Mouse (Mus musculus): Measurements from ENCODE around the gene Coro2b. TPM values are rescaled to one million over a fixed set of nuclear protein-coding genes. Genes with fewer than 3 reads are reported as not detected.

Coro2b gene
- total and polyA plus RNA-seq, 3 experiments = 13.1 to 15.3 (median 14.3) TPM

DNA sequence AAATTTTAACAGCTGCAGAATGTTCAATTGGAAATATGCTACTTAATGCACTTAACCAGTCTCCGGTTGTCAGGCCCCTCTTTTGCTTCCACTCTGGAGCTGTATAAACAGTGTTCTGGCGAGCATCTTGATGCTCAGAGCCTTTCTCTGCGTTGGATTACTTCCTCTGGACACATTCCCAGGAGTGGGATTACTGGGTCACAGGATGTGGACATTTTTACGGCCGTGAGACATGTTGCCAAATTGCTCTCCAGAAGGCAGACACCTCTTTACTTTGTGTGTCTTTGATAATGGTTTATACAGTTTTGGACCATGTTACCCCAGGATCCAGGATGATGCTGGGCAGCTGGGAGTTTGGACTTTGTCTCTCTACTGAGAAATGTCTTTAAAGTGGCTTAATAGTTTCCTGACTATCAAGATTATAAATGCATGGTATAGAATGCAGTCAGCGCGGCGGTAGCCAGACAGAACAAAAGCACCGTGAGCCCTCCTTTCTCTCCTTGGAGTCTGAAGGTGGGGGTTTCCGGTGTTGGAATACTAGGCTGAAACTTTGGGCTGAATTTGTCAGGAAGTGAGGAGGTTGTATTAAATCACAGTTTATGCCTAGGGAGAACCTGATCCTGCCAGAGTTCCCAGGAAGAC, 23.2 kb downstream of the Coro2b start:
- DNase-seq = no peak

DNA sequence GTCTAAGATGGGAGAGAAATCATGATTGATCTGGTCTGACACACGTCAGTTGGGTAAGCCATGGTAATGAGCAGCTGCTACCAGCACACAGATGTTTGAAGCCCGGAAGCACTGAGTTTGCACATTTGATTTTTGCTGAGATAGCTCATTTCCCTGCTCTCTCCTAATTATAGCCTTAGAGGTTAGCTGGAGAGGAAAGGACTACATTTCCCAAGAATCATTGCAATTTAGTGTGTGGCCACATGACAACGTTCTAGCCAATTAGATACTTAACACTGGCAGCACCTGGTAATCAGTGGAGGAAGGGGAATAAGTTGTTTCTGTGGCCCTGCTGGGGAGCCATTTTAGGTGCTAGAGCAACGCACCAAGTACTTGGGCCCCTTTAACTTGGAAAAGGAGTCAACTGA, 26.3 kb downstream of the Coro2b start:
- peak; percentile 24 for DNase-seq

DNA sequence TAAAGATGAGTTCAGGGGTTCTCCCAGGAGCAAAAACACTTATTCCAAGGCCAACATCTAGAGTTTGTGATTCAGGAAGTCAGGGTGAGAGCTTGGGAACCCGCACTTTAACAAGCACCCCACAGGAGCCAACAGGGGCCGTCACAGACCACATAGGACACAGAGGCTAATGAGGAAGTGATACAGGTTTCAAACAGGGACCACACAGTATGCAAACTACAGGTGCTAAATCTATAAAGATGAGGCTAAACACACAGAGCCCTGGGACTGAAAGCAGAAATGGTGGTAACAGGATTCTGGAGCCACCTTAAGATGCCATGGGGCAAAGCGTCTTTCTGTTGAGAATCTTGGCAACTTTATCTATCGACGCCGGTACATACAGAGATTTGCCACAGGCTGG, 27.2 kb downstream of the Coro2b start:
- no peak for DNase-seq

DNA sequence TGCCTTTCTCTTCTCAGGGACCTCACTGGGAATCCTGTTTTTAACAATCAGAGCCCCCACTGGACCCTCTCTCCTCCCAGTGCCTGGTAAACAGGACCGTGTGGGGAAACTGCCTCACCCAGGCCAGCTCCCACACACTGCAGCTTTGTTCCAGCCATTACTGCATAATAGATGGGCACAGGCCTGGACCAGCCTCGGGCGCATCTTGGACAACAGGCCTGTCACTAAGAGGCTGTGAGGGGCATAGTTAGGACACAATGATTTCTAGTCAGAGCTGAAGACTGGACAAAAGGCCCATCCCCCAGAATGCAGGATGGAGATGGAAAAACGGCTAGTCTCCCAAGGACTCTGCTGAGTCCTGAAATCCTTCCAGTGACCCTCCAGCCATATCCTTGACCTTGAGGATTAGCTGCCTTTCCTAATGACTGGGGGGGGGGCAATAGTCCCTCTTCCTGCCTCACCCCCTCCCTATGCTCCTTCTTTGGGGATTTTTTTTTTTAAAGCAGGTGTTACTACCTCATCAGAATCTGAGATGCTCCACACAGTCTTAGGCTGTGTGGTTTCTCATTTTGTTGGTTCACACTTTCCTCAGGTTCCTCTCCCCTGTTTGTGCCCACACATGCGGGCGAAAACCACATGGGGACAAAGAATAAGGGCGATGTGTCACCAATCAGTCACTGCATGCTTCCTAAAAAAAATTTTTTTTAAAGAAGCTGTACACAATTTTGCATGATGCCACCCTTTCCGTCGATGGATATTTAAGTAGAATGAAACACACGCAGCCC, 27.9 kb downstream of the Coro2b start:
- DNase-seq = no peak

DNA sequence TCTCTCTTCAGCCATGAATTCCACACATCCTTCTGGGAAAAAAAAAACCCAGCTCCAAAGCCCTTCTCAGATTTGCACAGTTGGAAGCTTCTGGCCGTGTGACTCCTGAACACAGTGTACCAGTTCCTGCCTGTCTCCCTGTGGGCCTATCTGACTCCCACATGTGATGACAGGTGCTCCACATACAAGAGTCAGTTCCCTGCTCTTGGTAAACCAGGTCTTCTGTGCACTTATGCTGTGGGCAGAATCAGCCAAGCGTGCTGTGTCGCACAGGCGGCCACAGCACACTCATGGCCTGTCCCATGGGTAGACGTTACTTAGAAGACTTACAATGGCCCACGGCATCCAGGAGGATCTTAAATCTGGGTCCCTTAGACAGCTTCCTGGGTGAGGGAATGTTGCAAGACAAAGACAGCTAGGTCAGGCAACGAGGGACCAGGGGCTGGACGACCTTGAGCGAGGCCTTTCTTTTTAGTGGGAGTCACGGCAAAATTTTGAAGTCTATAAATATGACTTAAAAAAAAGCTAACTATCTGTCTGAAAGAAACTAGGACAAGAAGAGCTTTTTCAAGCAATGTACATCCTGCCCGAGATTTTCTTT, 30.3 kb downstream of the Coro2b start:
- peak; percentile 28 for DNase-seq

DNA sequence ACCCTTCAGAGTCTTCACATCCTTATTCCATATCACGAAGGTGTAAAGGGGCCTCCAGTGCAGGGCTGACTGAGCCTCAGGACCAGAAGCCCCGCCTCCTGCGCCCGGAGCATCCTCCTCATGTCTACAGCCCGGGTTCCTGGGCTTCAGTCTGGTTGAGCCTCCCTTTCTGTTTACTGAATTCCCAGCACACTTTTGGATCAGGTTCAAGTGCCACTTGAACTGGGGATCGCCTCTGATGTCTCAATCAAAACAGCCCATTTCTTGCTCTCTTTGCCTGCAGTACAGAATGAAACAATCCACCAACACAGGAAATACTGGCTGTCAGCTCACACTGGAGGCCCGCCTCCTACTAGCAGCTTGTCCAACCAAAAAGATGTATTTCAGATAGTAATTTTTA, 32.7 kb downstream of the Coro2b start:
- no peak for DNase-seq

DNA sequence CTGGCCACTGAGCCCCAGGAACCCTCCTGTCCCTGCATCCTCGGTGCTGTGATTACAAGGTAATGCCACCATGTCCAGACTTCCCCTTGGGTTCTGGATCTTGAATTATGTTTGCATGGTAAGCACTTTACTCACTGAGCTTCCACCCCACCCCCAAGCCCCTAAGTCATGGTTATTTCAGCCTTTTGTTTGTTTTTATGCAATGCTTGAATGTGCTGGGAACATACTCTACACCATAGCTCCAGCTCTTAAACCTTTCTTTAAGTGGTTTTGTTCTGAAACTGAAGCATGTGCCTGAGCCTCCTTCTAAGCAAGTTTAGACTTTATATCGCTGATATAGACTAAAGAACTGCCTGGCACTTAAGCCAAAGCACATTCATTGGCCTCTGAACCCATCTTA, 34.5 kb downstream of the Coro2b start:
- DNase-seq = no peak

DNA sequence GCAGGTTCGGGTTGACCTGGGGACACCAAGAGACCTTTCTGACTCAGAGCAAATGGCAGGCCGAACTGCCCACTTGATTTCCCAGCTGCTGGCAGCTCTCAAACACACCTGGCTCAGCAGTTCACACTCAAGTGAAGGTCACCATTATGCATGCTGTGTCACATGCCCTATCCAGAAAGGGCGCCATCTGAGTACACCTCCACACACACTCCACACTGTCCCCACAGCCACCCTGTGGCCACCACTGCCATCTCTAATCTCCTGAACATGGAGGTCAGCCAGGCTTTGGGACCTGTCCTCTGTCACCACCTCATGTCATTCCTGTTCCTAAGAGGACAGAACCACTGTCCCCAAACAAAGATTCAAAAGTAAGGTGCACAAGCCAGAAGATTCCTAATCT, 35.3 kb downstream of the Coro2b start:
- DNase-seq = no peak

DNA sequence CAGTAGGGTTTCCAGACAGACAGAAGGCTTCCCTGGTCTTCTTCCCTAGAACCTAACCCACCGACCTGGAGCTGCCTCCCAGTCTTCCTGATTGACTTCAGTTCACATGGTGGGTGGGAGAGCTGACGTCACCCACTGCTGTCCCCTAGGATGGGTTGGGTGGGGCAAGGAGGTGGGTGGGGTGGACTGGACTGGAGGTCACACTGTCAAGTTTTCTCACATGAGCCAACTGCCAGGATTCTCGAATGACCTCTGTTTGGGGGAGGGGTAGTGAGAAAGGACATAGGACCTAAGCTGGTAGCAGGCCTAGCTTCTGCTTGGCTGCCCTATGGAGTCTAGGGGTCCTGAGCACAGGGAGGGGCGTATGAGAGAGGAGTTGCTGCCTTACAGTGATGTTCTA, 36.8 kb downstream of the Coro2b start:
- DNase-seq = no peak

DNA sequence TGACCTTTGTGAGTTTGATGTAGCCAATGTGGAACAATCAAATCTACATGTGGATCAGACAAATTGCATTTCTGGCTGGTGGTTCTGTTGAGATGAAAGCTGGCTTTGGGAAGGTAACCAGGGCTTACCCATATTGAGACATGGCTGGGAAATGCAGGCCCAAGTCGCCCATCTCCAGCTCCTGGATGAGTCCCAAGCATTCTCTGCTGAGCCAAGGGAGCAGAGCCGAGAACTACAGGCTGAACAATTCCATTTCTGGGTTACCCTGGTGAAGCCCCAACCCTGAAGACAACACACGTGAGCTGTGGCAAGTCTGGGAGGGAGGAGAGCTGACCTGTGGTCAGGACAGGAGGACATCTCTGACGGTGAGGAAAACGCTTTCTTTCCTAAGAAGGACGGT, 37.9 kb downstream of the Coro2b start:
- DNase-seq = no peak

DNA sequence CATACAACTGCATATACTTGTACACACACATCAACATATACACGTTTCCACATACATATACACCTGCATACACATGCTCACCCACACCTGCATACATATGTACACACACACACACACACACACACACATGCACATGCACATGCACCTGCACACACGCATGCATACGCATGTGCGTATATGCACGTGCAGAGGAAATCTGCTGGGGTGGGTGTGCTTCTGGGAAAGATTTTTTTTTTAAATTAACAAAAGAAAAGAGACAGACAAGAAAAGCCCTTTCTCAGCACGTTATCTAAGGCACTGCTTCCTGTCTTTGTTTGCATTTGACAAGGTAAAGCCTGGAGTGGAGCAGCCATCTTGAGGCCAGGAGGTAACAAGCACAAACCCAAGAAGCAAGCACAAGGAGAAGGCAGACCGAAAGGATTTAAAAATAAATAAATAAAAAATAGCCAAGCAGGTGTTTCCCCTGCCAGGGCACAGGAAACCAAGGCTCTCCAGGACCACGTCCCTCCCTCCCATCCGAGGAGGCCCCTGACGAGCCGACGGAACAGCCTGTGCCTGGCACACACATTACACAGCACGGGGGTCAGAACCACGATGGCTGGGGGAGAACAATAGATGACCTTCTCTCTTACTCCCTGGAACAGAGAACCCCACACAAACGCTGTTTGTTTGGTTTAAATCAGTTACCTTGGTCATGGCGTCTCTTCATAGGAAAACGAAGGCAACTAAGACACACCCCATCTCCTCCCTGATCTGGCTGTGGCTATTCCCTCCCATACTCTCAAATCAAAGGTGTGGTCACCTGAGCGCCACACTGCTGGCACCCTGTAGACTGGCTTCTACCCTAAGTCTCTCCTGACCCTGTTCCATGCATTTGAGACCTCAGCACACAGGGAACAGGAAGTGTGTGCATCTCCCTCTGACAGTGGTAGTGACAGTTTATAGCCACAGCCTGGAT, 39.4 kb downstream of the Coro2b start:
- DNase-seq = no peak

DNA sequence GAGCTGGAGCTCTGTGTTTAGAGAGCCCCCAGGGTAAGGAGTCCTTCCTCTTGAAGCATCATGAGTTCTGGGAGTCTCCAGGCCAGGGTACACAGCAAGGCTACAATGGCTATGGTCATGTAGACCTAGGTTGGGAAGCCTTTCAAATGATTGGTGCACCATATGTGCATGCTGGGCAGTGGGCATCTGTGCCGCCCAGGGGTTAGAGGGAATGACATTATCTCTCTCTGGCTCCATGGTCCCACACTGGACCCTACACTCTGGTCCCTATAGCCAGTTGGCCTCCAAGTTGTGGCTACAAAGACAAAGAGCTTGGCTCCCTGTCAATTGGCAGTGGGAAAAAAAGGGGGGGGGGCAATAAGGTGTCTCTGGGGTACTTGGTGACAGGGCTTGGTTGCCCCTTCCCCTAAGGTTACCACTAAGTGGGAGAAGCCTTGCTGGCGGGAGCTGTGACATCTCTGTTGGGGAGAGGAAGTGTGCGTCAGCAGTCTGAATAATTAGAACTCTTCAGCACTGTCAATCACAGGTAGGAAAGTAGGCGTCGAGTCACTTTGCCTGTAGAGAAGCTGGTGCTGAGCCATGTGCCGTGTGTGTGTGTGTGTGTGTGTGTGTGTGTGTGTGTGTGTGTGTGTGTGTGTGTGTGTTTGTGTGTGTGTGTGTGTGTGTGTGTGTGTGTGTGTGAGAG, 44.4 kb downstream of the Coro2b start:
- no peak for DNase-seq

DNA sequence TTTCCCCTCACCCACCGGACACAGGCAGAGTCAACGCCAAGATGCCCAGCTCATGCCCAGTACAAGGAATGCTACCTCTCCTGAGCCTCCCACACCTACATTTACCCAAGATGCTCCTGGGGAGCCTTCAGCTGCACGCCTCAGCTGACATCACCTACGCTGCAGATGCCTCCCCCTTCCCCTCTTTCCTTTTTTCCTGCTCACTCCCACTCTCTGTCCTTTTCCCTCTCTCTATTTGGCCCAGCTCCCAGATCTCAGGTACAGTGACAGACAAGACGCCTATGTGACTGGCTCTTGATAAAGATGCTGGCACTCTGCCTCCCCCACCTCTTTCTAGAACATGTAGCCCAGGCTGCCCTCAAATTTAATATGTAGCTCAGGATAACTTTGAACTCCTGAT, 45.2 kb downstream of the Coro2b start:
- no peak for DNase-seq

DNA sequence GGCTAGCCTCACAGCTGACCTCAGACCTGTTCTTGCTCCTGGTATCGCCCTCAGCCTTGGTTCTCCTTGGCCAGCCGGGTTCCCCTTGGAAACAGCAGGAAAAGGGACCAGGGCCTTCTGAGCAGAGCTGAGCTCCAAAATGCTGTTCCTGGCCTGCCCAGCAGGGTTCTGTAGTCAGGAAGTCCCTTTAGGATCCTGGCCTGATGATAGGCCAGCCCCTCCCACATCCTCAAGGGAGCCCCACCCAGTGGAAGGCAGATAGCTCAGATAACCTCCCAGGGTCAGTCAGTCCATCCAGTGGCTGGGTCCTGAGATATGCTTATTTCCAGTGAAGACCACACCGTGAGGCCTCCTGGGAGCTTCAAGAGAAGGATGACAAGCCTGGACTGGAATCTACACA, 45.7 kb downstream of the Coro2b start:
- peak; percentile 52 for DNase-seq

DNA sequence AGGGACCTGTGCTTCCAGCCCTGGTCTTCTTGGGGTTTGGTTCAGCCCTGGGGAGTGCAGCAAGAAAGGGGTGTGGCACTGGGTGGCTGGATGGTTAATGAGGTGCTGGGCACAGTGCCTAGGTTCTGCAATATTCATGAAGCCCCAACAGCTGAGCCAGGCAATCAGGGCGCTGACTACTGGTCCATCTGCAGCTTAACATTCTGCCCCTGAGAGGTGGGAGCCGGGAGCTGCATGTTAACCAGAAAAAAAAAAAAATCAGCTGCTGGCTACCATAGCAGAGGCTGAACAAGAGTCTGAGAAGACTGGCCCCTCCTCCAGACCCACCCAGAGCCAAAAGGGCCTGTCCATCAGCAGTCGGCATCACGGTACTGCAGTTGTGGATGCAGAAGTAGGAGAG, 52.7 kb downstream of the Coro2b start:
- peak; percentile 23 for DNase-seq

DNA sequence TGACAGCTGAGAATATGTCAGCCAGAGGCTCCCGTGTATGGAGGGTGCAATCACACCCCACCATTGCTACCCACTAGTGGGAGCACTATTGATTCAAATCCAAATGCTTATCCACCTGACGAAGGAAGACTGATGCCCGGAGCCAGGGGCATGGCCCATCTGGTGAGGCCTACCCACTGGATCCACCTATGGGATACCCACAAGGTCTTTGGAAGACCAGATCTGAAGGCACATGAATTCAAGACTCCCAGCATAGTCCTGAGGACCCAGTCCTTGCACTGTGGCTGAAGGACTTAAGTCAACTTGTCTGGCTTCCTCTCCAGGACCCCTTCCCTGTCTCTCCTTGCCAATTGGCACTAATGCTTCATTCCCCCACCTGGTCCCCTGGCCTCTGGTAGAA, 54.1 kb downstream of the Coro2b start:
- no peak for DNase-seq

DNA sequence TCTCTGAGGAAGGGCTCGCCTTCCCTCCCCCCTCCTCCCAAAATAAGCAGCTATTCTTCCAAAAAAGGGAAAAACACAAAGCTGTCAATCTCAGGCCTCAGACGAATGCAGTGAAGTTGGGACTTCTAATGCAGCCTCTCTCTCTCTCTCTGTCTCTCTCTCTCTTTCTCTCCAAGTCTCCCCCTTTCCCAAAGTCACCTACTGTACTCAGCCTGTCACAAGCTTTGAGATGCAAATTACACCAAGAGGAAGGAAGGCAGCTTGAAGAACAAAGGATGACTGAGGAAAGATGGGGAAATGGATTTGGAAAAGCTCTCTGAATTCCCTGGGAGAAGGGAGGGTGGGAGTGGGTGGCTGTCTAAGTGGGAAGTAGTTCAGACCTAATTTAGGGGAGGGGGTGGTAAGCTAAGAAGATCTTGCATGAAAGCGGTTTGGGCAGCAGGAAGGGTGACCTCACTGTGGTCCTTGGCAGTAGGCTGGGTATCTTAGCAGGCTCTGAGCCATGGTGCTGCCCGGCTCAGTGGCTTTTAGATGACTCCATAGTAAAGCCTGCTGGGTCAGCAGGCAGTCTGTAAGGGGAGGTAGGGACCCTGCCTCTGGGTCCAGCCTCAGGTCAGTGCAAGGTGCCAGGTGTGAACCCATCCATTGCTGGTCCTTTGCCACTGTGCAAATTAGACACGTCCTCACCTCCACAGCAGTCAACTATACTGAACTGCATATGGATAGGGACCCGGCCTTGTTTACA, 55.8 kb downstream of the Coro2b start:
- DNase-seq = no peak

DNA sequence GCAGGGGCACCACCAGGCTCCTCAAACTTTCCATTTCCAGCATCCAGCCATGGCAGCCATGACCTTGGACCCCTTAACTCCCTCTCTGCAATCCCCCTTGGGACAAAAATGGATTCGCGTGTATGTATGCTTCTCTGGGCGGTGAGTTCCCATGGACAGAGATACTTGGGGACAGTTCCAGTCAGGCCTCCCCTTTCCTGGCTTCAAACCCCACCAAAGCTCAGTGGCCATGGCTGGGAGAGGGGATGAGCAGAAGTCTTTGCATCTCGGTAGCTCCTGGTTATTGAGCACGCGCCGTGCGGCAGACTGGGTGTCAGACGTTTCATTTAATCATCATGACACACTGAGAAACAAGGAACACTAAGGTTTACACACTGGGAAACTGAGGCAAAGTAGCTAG, 56.7 kb downstream of the Coro2b start:
- no peak for DNase-seq

DNA sequence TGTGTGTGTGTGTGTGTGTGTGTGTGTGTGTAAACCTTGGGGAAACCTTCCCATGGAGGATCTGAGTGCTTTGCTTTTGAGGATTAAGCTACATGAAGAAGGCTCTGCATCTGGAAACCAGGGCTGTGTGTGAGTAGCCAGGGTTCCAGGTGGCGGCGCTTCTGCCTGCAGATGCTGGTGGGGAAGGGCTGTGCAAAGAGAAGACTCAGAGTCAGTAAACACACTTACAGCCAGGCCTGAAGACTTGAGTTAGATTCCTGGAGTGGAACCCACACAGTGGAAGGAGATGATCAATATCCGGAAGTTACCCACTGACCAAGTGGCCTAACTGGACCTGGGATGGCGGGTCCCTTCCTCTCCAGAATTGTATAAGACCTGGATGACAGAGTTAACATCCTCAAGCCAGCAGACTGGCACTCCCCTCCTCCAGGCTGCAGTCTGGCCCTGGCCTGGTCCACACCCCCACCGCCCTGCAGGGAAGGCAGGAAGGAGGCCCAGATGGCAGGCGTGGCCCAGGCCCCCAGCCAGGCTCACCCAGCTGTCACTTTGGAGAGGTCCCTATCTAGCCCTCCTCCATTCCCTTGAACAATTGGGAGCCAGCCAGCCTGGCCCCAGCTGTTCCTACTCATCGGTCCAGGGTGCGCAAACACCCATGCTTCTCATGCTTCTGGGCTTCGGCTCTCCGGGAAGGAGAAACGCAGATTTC, 59.9 kb downstream of the Coro2b start:
- peak; percentile 47 for DNase-seq

DNA sequence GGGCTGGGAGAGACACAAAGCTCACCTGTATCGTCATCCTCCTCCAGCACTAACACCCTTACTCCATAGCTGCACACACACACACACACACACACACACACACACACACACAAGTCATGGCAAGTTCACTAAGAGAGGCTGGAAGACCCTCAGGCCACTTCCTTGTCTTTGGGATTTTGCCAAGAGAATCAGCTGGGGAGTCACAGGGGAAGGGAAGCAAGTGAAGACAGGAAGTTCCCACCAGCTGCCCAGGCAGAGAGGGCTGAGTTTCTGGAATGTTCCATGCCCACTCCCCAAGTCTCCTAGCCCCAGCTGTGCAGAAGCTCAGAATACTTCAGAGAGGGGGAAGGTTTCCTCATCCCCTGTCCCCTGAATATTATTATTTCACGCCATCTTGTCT, 62.6 kb downstream of the Coro2b start:
- DNase-seq = no peak
